Mouse (Mus musculus): ENCODE results near the gene Macf1. TPM values are rescaled to one million over a fixed set of nuclear protein-coding genes. Genes with fewer than 3 reads are reported as not detected.

Gene Macf1
- polyA plus RNA-seq, 1 experiment: 250 TPM

GRCm38 (mm10) chr4:123571869-123572268 is 112.3 kb downstream of the Macf1 start:
- TF ChIP-seq CTCF (IDR thresholded peaks at IDR 0.05; ENCODE audit: borderline replicate concordance, insufficient read depth, low read length) (no peak), POLR2A (IDR thresholded peaks at IDR 0.05; ENCODE audit: low read depth, low read length) (peak; percentile 70; the same call in 1 of the 2 replicates)
- Histone ChIP-seq H3K27ac (ENCODE audit: insufficient read depth, low read length) (peak overlapping the region; percentile 89), H3K4me3 (ENCODE audit: insufficient read depth, low read length) (peak overlapping the region; percentile 34), H3K4me1 (ENCODE audit: control insufficient read depth, insufficient read depth, low read length) (peaks cover 7% of the 10 kb centered on the region; the same call in 1 of the 2 replicates)

- peaks cover 11% of the 10 kb centered on the region for H3K4me1 ChIP-seq (ENCODE audit: control insufficient read depth, insufficient read depth, low read length)
- no peak overlapping the region for H3K27ac ChIP-seq (ENCODE audit: insufficient read depth, low read length)
- no peak overlapping the region for H3K4me3 ChIP-seq (ENCODE audit: insufficient read depth, low read length)
- TF ChIP-seq CTCF (IDR thresholded peaks at IDR 0.05; ENCODE audit: borderline replicate concordance, insufficient read depth, low read length) (no peak), POLR2A (IDR thresholded peaks at IDR 0.05; ENCODE audit: low read depth, low read length) (no peak)
These were observed 118.8 kb downstream of the Macf1 start for GRCm38 (mm10) chr4:123565291-123565861.

GRCm38 (mm10) chr4:123564051-123564791 is 119.9 kb downstream of the Macf1 start:
- TF ChIP-seq POLR2A (IDR thresholded peaks at IDR 0.05; ENCODE audit: low read depth, low read length) (no peak), CTCF (IDR thresholded peaks at IDR 0.05; ENCODE audit: borderline replicate concordance, insufficient read depth, low read length) (no peak)
- H3K27ac ChIP-seq (ENCODE audit: insufficient read depth, low read length): peak overlapping the region; percentile 14; the same call in 1 of the 2 replicates
- H3K4me1 ChIP-seq (ENCODE audit: control insufficient read depth, insufficient read depth, low read length): peaks cover 11% of the 10 kb centered on the region
- H3K4me3 ChIP-seq (ENCODE audit: insufficient read depth, low read length): no peak overlapping the region

- Histone ChIP-seq H3K4me3 (ENCODE audit: insufficient read depth, low read length) (no peak overlapping the region), H3K27ac (ENCODE audit: insufficient read depth, low read length) (no peak overlapping the region), H3K4me1 (ENCODE audit: control insufficient read depth, insufficient read depth, low read length) (peaks cover 11% of the 10 kb centered on the region)
- no peak for TF ChIP-seq CTCF (IDR thresholded peaks at IDR 0.05; ENCODE audit: borderline replicate concordance, insufficient read depth, low read length)
- no peak for TF ChIP-seq POLR2A (IDR thresholded peaks at IDR 0.05; ENCODE audit: low read depth, low read length)
These were observed 121.9 kb downstream of the Macf1 start for GRCm38 (mm10) chr4:123562177-123562815.

GRCm38 (mm10) chr4:123560896-123561295 is 123.3 kb downstream of the Macf1 start:
- Histone ChIP-seq H3K27ac (ENCODE audit: insufficient read depth, low read length) (no peak overlapping the region), H3K4me1 (ENCODE audit: control insufficient read depth, insufficient read depth, low read length) (peaks cover 11% of the 10 kb centered on the region), H3K4me3 (ENCODE audit: insufficient read depth, low read length) (no peak overlapping the region)
- TF ChIP-seq CTCF (IDR thresholded peaks at IDR 0.05; ENCODE audit: borderline replicate concordance, insufficient read depth, low read length) (no peak), POLR2A (IDR thresholded peaks at IDR 0.05; ENCODE audit: low read depth, low read length) (no peak)

GRCm38 (mm10) chr4:123558496-123558895 is 125.7 kb downstream of the Macf1 start:
- Histone ChIP-seq H3K4me1 (ENCODE audit: control insufficient read depth, insufficient read depth, low read length) (no peaks in the 10 kb centered on the region), H3K27ac (ENCODE audit: insufficient read depth, low read length) (no peak overlapping the region), H3K4me3 (ENCODE audit: insufficient read depth, low read length) (no peak overlapping the region)
- no peak for TF ChIP-seq CTCF (IDR thresholded peaks at IDR 0.05; ENCODE audit: borderline replicate concordance, insufficient read depth, low read length)
- TF ChIP-seq POLR2A (IDR thresholded peaks at IDR 0.05; ENCODE audit: low read depth, low read length): no peak

- Histone ChIP-seq H3K4me3 (ENCODE audit: insufficient read depth, low read length) (no peak overlapping the region), H3K4me1 (ENCODE audit: control insufficient read depth, insufficient read depth, low read length) (no peaks in the 10 kb centered on the region), H3K27ac (ENCODE audit: insufficient read depth, low read length) (no peak overlapping the region)
- TF ChIP-seq POLR2A (IDR thresholded peaks at IDR 0.05; ENCODE audit: low read depth, low read length) (no peak), CTCF (IDR thresholded peaks at IDR 0.05; ENCODE audit: borderline replicate concordance, insufficient read depth, low read length) (no peak)
These were observed 128.9 kb downstream of the Macf1 start for GRCm38 (mm10) chr4:123555251-123555650.

- TF ChIP-seq POLR2A (IDR thresholded peaks at IDR 0.05; ENCODE audit: low read depth, low read length) (no peak), CTCF (IDR thresholded peaks at IDR 0.05; ENCODE audit: borderline replicate concordance, insufficient read depth, low read length) (no peak)
- no peak overlapping the region for H3K4me3 ChIP-seq (ENCODE audit: insufficient read depth, low read length)
- no peak overlapping the region for H3K27ac ChIP-seq (ENCODE audit: insufficient read depth, low read length)
- no peaks in the 10 kb centered on the region for H3K4me1 ChIP-seq (ENCODE audit: control insufficient read depth, insufficient read depth, low read length)
These were observed 131.5 kb downstream of the Macf1 start for GRCm38 (mm10) chr4:123552689-123553088.

- H3K27ac ChIP-seq (ENCODE audit: insufficient read depth, low read length): no peak overlapping the region
- no peaks in the 10 kb centered on the region for H3K4me1 ChIP-seq (ENCODE audit: control insufficient read depth, insufficient read depth, low read length)
- no peak for TF ChIP-seq POLR2A (IDR thresholded peaks at IDR 0.05; ENCODE audit: low read depth, low read length)
- TF ChIP-seq CTCF (IDR thresholded peaks at IDR 0.05; ENCODE audit: borderline replicate concordance, insufficient read depth, low read length): no peak
- no peak overlapping the region for H3K4me3 ChIP-seq (ENCODE audit: insufficient read depth, low read length)
These were observed 135.8 kb downstream of the Macf1 start for GRCm38 (mm10) chr4:123548317-123548716.

GRCm38 (mm10) chr4:123543691-123544090 is 140.5 kb downstream of the Macf1 start:
- no peak overlapping the region for H3K4me3 ChIP-seq (ENCODE audit: insufficient read depth, low read length)
- no peak overlapping the region for H3K27ac ChIP-seq (ENCODE audit: insufficient read depth, low read length)
- H3K4me1 ChIP-seq (ENCODE audit: control insufficient read depth, insufficient read depth, low read length): no peaks in the 10 kb centered on the region
- TF ChIP-seq CTCF (IDR thresholded peaks at IDR 0.05; ENCODE audit: borderline replicate concordance, insufficient read depth, low read length) (no peak), POLR2A (IDR thresholded peaks at IDR 0.05; ENCODE audit: low read depth, low read length) (no peak)

All from embryonic fibroblast, embryonic 13.5 days (primary cell).